Mouse (Mus musculus) kidney, postnatal 0 days (tissue): ENCODE data around the gene Eif5. TPM values are rescaled to one million over a fixed set of nuclear protein-coding genes. Genes with fewer than 3 reads are reported as not detected.
A peak's percentile ranks its signal among the peaks of the same experiment; 100 is the strongest.

Experiments used
- ATAC-seq: fragments of 200-750 bp; cut with Nextera tagmentation; replicated peaks from 2 replicates; pipeline ENCODE4 v1.8.0; 2017; ENCODE audit warnings: low read depth, moderate number of reproducible peaks, moderate TSS enrichment, moderate library complexity; ENCODE audit not compliant: low FRiP score
- DNase-seq: peaks from one replicate; pipeline ENCODE4 v3.0.0-alpha.2; 2016; ENCODE audit warnings: low spot score
- H3K27ac ChIP-seq: fragments of 300-500 bp; sonication (generic); 2 replicates; pipeline ENCODE4 v1.5.1; 2014; ENCODE audit warnings: mild to moderate bottlenecking
- H3K27me3 ChIP-seq: fragments of 300-500 bp; sonication (generic); 2 replicates; pipeline ENCODE4 v1.6.1; 2014; ENCODE audit warnings: low read length, mixed read lengths; ENCODE audit not compliant: insufficient read depth
- H3K36me3 ChIP-seq: fragments of 300-500 bp; sonication (generic); 2 replicates; pipeline ENCODE4 v1.6.1; 2014; ENCODE audit warnings: low read length, mixed read lengths; ENCODE audit not compliant: insufficient read depth
- H3K4me1 ChIP-seq: fragments of 300-500 bp; sonication (generic); replicated peaks from 2 replicates; pipeline ENCODE4 v1.6.1; 2014; ENCODE audit warnings: antibody characterized with exemption, low read length, mixed read lengths; ENCODE audit not compliant: insufficient read depth
- H3K4me2 ChIP-seq: fragments of 300-500 bp; sonication (generic); 2 replicates; pipeline ENCODE4 v1.6.1; 2014; ENCODE audit warnings: mild to moderate bottlenecking, low read length, moderate library complexity, mixed read lengths
- H3K4me3 ChIP-seq: fragments of 300-500 bp; sonication (generic); replicated peaks from 2 replicates; pipeline ENCODE4 v1.5.1; 2014; ENCODE audit warnings: low read depth, low read length
- H3K9ac ChIP-seq: fragments of 300-500 bp; sonication (generic); 2 replicates; pipeline ENCODE4 v1.6.1; 2014; ENCODE audit warnings: low read depth, low read length
- H3K9me3 ChIP-seq: fragments of 300-500 bp; sonication (generic); replicated peaks from 2 replicates; pipeline ENCODE4 v1.6.1; 2016; ENCODE audit warnings: low read length, inconsistent platforms, mixed read lengths
- CTCF ChIP-seq: IDR thresholded peaks from 2 replicates; pipeline ENCODE4 v1.5.1; 2016; ENCODE audit warnings: antibody characterized with exemption, low read depth, mild to moderate bottlenecking, moderate library complexity
- WGBS: fragments of 180-500 bp; shearing (Covaris S2); extraction: QIAGEN DNeasy Blood & Tissue Kit; methylation state at CpG from one replicate; pipeline ENCODE4 v1.1.7; 2014; 5-methylcytosine and 5-hydroxymethylcytosine counted together
- polyA plus RNA-seq: library from polyadenylated mRNA; unstranded; fragments of >200 nt; fragmentation: Nextera tagmentation; extraction: Ambion mirVana; gene quantifications from 2 replicates; pipeline ENCODE4 v1.2.1, GENCODE M21; 2015

The Eif5 gene
- polyA plus RNA-seq, 1 experiment from 2014 or later = 701 TPM

DNA sequence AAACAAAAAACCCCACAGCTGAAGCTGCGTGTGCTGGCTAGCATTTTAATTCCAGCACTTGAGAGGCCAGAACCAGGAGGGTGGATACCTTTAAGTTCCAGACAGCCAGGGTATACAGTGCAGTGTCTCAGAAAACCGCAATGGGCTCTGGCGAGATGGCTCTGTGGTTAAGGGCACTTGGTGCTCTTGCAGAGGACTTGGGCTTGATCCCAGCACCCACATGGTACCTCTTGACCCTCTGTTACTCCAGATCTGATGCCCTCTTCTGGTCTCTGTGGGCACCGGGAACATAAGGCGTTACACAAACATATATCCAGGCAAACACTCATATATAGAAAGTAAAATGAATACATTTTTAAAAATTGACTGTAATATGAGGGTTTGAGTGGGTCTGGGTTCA, 27.5 kb downstream of the Eif5 start:
- H3K27me3 ChIP-seq = no peaks in the 10 kb centered on the region
- no peak overlapping the region for H3K9ac ChIP-seq
- ATAC-seq (no peak), DNase-seq (no peak)
- no peak for TF ChIP-seq CTCF
- no peak overlapping the region for H3K4me2 ChIP-seq
- H3K9me3 ChIP-seq = no peaks in the 10 kb centered on the region
- no peaks in the 10 kb centered on the region for H3K4me1 ChIP-seq
- no peaks in the 10 kb centered on the region for H3K36me3 ChIP-seq
- H3K4me3 ChIP-seq = no peak overlapping the region
- 64% methylated on average over 5 of the region's 5 CpGs for WGBS
- no peak overlapping the region for H3K27ac ChIP-seq

DNA sequence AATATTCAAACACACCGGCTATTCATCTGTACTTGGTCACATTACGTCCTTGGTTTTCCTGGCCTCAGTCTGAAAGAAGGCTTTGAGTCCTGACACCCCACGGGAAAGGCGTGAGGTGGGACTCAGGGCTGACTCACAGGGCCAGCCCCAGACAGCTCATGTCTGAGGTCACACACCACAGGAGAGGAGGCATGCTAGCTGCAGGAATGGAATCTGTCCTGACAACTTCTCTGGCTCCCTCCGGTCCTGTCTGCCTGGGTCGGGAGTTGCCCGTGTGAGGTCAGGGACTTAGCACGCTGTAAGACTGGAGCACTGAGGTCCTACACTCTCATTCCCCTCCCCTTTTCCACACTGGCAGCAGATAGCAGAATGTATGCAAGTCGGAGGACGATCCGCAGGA, 31.0 kb downstream of the Eif5 start:
- no peaks in the 10 kb centered on the region for H3K27me3 ChIP-seq
- H3K36me3 ChIP-seq = no peaks in the 10 kb centered on the region
- peak; percentile 86 for ATAC-seq
- H3K4me1 ChIP-seq = peaks cover 10% of the 10 kb centered on the region; the same call in 1 of the 2 replicates
- H3K4me2 ChIP-seq = no peak overlapping the region
- H3K9me3 ChIP-seq = no peaks in the 10 kb centered on the region
- no peak overlapping the region for H3K4me3 ChIP-seq
- no peak for TF ChIP-seq CTCF
- peak overlapping the region; percentile 58 for H3K27ac ChIP-seq
- no peak overlapping the region for H3K9ac ChIP-seq
- 44% methylated on average over 11 of the region's 11 CpGs for WGBS
- DNase-seq = no peak

- DNase-seq = no peak
- Histone ChIP-seq H3K36me3 (no peaks in the 10 kb centered on the region), H3K27ac (peak overlapping the region; percentile 74), H3K4me1 (peaks cover 16% of the 10 kb centered on the region; the same call in 1 of the 2 replicates), H3K27me3 (no peaks in the 10 kb centered on the region), H3K9me3 (no peaks in the 10 kb centered on the region), H3K4me3 (no peak overlapping the region), H3K9ac (no peak overlapping the region), H3K4me2 (peak overlapping the region; percentile 71; the same call in 1 of the 2 replicates)
- WGBS = 52% methylated on average over 7 of the region's 7 CpGs
- no peak for TF ChIP-seq CTCF
- ATAC-seq = no peak
Observed at GRCm38 (mm10) chr12:111572406-111572805, 34.6 kb downstream of the Eif5 start.

- Histone ChIP-seq H3K4me1 (peaks cover 16% of the 10 kb centered on the region; the same call in 1 of the 2 replicates), H3K4me3 (peak overlapping the region; percentile 100), H3K36me3 (no peaks in the 10 kb centered on the region), H3K27ac (peak overlapping the region; percentile 98), H3K9ac (peak overlapping the region; percentile 3; the same call in 1 of the 2 replicates), H3K4me2 (peak overlapping the region; percentile 71), H3K9me3 (no peaks in the 10 kb centered on the region), H3K27me3 (no peaks in the 10 kb centered on the region)
- no peak for DNase-seq
- TF ChIP-seq CTCF = no peak
- 29% methylated on average over 6 of the region's 6 CpGs for WGBS
- 0 out of 2 replicates have a peak, but pooled peaks have one; percentile 14 for ATAC-seq
Observed at GRCm38 (mm10) chr12:111573315-111573714, 35.5 kb downstream of the Eif5 start.

DNA sequence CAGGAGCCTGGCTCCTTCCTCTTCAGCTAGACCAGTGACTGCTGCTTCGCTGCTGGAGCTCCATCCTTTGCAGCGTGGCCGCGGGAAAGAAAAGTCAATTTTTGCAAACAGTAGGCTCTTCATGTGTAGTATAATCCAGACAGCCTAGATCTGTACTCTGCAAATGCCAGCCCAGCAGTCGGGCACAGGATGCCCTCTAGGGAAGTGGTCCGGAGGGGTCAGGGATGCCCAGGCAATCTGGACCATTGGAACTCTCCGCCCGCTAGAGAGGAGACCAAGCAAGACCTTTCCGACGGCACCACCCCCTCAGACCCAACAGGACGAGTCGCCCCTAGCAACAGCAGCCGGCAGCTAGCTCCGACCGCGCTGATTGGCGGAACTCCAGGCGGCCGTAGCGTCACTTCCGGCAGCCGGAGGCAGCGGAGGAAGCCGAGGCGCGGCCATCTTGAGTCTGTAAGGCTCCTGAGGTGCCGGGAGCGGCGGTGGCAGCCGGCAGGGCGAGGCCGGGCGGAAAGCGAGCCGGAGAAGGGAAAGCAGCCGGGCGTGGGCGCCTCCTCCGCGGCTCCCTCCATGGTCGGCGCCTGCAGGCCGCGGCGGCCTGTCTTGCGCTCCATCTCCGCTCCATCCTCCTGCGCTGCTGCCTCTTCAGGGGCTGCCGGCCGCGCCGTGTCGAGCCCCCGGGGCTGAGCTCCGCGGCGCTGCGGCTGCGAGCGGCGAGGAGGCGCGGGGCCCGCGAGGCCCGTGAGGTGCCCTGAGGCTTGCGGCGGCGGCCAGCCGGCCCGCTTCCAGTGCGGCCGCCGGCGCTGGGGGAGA, 36.5 kb downstream of the Eif5 start, which contains the start of gene Mark3:
TSS of gene Mark3 (plus strand) at position 450 of the 813 bp plus-strand sequence.
- H3K9ac ChIP-seq = peak within 1 kb of the TSS; percentile 99
- H3K4me3 ChIP-seq = peak within 1 kb of the TSS; percentile 100
- WGBS = 0% methylated on average over 47 of the region's 75 CpGs
- no peak for TF ChIP-seq CTCF
- H3K27me3 ChIP-seq = no peaks in the 10 kb centered on the region
- DNase-seq (peak; percentile 98), ATAC-seq (peak; percentile 97)
- no peaks in the 10 kb centered on the region for H3K36me3 ChIP-seq
- H3K27ac ChIP-seq = peak within 1 kb of the TSS; percentile 98
- H3K9me3 ChIP-seq = no peaks in the 10 kb centered on the region
- H3K4me1 ChIP-seq = peaks cover 16% of the 10 kb centered on the region; the same call in 1 of the 2 replicates
- peak within 1 kb of the TSS; percentile 71 for H3K4me2 ChIP-seq

GRCm38 (mm10) chr12:111574887-111575838, 37.3 kb downstream of the Eif5 start:
- Histone ChIP-seq H3K9me3 (no peaks in the 10 kb centered on the region), H3K4me1 (peaks cover 16% of the 10 kb centered on the region; the same call in 1 of the 2 replicates), H3K4me2 (peak overlapping the region; percentile 71), H3K36me3 (no peaks in the 10 kb centered on the region), H3K27ac (peak overlapping the region; percentile 98), H3K9ac (peak overlapping the region; percentile 99), H3K27me3 (no peaks in the 10 kb centered on the region), H3K4me3 (peak overlapping the region; percentile 100)
- no peak for TF ChIP-seq CTCF
- under 1% methylated on average over 55 of the region's 58 CpGs for WGBS
- ATAC-seq (peak; percentile 44), DNase-seq (peak; percentile 54)
